Mouse (Mus musculus) telencephalon, adult 2 months (tissue): Measurements from ENCODE around the gene Olfr380.

Experiments
- DNase-seq: peaks from one replicate; pipeline ENCODE4 v3.0.0-alpha.2; 2011; ENCODE audit warnings: low read depth, low spot score

Olfr380 gene

DNA sequence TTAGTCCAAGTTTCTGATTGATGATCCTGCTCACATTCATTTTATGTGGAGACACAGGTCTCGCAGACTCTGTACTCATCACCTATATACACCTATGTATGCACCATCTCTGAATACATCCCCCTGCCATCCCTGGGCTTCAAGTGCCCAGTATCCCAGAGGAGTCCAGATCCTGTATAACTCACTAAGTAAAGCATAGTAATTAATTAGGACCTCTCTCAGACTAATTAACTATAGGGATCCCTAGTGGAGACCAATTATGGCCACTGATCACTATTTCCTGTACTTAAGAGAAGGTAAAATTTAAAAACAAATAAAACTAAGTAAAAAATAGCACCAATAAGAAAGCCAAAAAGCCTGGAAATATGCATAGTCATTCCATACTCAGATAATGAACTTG, at the start of gene Olfr380:
Olfr380 (minus strand) TSS at position 101 of the 400 bp plus-strand sequence.
- no peak for DNase-seq

DNA sequence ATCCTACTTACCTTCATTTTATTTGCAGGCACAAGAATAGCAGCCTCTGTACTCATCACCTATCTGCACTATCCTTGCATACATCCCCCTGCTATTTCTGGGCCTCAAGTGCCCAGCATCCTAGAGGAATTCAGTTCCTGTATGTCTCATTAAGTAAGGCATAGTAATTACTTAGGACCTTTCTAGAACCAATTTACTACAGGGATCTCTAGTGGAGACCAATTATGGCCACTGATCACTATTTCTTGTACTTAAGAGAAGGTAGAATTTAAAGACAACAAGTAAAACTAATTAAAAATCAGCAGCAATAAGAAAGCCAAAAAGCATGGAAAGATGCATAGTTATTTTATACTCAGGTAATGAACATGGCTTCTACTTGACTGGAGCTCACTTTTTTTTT, 34.2 kb upstream of the Olfr380 start, which contains the start of gene Olfr381:
Olfr381 (minus strand) TSS at position 101 of the 400 bp plus-strand sequence.
- DNase-seq, result no peak

DNA sequence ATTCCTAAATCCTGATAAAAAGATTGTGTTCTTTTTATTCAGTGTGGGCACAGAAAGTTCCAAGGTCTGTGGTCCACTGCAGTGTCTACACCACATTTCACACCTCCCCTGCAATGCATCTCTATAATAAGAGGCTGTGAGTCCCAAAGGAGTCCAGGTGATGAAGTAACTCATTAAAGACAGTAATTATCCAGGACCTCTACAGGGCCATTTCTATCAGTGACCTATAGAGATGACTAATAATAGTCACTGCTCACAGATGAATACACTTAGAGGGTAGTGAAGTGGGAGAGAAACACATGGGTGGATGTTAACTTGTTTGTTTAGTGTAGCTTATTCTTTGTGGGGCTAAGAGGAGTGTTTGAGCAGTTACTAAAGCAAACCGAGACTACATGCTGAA, 28.9 kb downstream of the Olfr380 start, which contains the start of gene Olfr378:
Olfr378 (minus strand) TSS at position 101 of the 400 bp plus-strand sequence.
- DNase-seq, result no peak
